Mouse (Mus musculus): ENCODE data around the gene Magi2.

GRCm38 (mm10) chr5:20512377-20513126, 1285.7 kb downstream of the Magi2 start:
- TF ChIP-seq CTCF (IDR thresholded peaks at IDR 0.05) = no peak
- no peak for TF ChIP-seq EP300 (IDR thresholded peaks at IDR 0.05)

Measured in lung, postnatal 0 days (tissue).